Mouse (Mus musculus): ENCODE measurements around the gene Hs3st3b1.

Hs3st3b1 gene

GRCm38 (mm10) chr11:63921044-63921951 is 792 bp downstream of the Hs3st3b1 start:
- DNase-seq = no peak

DNA sequence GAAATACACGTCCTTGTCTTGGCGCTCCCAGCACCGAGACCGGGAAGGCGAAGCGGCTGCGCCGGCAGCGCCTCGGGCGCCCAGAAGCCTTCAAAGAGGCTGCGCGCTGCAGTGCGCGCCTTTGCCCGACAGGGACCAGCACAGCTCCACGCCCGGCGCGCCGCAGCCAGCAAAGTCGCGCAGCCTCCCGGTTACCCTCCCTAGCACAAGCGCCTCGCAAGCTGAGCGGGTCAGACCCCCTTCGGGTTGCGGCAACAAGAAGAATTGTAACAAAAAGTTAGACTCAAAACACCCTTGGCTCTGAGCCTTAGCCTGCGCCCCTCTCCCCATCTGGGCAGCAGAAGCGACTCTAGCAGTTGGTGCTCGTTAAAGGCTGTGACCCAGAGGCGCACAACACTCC is 1.6 kb downstream of the Hs3st3b1 start:
- DNase-seq = peak; percentile 16

- no peak for DNase-seq
Observed at GRCm38 (mm10) chr11:63919211-63920098, 2.6 kb downstream of the Hs3st3b1 start.

DNA sequence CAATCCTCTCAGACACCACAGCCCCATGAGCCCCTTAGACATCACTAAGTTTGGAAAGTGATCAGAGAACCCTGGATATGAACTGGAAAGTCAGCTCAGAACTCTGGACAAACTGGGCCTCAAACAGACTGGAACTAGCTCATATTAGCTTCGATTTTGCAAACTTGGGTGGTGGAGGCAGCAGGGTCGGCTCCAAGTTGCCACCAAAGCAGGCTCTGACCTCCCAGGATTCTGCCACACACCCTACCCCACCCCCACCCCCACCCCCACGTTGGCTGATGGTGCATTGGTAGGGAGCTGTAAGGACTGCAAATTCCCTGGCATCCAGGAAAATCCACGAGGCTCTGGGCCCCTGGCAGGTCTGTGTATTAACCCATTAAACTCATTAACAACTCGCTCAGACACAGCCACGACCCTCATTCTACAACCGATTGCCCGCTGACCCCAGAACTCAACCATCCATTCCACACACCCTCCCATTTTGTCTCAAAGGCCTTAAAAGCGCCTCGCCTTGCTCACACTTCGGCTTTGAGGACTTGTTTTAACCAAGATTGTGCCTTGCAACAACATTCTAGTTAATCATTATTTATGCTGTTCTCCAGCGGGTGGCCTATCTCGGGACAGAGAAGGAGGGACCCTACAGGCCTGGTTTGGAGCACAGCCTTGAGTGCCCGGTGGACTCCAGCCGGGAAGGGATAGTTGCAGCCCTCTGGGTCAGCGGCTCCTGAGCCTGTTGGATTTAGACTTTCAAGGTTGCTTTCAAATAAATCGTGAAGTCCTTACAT is 3.6 kb downstream of the Hs3st3b1 start:
- DNase-seq = no peak

DNA sequence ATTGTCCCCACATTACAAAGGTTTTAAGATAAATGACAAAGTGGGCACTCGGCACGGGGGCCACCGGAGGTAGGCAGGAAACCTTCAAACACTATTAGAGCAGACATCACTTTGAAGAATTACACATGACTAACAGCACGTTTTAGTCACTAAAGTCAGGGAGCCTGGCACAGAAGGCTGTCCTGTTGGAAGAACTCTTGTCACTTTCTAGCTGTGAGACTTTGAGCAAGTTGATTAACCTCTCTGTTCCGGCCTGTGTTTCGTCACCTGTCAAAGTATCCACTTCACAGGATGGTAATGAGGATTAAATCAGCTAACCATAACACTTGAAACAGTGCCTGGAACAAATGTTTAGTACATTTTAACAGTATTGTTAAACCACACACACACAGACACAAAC is 4.5 kb downstream of the Hs3st3b1 start:
- DNase-seq = no peak

DNA sequence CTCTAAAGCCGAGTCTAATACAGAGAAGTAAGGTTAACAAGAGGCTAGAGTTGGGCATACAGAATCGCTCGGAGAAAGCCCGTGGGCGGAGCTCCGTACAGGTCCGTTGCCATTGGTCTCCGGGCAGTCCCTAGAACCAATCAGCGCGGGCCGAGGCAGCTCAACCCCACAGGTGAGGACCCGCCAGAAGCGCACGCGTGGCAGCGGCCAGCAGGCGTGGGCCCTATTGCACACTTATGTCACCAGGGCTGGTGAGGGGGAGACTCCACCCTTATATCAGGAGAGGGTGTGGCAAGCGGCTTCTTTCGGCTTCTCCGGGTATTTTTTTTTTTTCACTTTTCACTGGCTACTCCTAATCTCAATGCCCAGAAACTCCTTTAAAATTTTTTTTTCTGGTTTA is 7.7 kb downstream of the Hs3st3b1 start:
- DNase-seq = peak; percentile 10

DNA sequence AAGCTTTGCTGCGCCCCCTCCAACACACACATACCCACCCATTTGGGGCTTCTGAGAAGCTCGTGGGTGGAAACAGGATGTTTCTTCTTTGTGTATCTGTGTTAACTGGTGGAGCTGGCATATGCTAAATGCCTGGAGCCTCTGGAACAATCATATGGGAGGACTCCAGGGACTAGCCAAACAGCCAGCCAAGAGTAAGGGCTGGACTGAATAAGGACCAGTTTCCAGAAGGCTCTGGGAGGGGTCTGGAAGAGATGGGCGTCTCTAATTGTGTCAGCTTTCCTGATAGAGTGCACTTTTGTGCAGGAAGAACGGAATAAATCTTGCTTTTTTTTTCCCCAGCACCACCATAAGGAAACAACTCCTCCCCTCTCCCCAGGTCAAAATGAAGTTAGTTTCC is 8.2 kb downstream of the Hs3st3b1 start:
- DNase-seq = no peak

GRCm38 (mm10) chr11:63911001-63911400 is 11.1 kb downstream of the Hs3st3b1 start:
- DNase-seq = no peak

- no peak for DNase-seq
Observed at GRCm38 (mm10) chr11:63909961-63910360, 12.1 kb downstream of the Hs3st3b1 start.

DNA sequence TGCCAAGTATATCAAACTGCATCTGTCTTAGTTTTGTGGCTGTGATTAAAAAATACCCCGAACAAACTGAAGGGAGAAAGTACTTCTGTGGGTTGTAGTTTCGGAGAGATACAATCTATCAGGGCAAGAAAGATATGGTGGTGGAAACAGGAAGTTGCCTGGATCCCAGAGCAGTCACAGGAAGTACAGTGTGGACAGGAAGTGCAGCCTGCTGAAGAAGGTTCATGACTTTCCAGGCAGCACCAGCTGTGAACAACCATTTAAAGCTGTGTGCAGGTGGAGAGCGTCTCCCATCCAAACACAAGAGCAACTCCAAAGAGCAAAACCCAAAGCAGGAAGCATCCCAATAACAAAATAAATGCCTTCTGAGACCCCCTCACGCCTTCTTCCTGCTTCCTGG is 13.6 kb downstream of the Hs3st3b1 start:
- no peak for DNase-seq

DNA sequence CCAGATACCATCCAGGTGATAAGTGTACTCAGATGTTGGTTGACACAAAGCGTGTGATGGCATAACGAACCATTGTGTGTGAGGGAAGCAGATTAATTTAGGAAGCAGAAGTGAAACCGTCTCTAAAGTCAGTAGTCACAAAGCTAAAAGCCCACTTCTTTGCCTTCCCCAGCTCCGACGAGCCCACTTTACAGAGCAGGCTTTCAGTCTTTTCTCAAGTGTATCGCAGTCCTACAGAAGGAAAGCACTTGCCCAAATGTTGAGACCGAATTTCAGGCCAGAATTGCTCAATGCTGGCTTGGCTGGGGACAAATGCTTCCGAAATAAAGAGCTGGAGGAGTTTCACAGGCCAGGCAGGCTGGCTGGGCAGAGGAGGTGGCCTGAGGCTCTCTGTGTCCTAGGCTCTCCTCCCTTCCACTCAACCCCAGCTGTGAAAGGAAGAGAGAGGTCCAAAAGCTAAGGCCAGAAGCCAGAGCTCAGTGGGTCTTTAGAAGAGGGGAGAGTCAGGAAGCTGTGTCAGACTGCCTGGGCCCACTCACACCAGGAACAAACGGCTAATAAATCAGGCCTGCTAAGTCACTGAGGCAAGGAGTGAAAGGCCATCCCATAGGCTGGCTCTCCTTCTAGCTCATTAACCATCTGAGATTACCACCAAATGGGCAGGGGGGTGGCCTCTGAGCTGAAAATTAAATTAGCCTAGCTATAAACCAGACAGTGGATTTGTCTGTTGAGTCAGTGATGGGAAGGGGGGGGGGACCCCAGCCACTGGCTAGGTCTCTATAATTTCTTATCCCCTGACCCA is 15.3 kb downstream of the Hs3st3b1 start:
- DNase-seq = no peak

DNA sequence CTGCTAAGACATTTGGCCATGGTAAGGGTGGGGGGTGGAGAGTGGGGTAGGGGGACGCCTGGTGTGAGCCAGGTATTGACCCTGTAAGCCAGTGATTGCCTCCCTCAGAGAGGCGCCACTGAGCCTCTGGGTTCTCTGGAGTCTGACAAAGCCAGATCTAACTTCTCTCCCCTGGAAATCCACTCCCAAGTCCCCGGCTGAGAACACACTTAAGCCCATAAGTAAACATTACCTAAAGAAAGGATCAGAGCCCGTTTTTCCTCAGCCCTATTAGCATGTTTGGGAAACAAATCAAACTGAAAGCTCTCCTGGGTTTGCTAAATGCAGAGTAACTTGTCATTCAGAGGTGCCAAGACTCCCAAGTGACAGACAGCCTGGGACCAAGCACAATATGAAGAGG is 17.3 kb downstream of the Hs3st3b1 start:
- DNase-seq = no peak

- DNase-seq = no peak
Observed at GRCm38 (mm10) chr11:63898509-63899168, 23.5 kb downstream of the Hs3st3b1 start.

- no peak for DNase-seq
Observed at GRCm38 (mm10) chr11:63897856-63898508, 24.1 kb downstream of the Hs3st3b1 start.

DNA sequence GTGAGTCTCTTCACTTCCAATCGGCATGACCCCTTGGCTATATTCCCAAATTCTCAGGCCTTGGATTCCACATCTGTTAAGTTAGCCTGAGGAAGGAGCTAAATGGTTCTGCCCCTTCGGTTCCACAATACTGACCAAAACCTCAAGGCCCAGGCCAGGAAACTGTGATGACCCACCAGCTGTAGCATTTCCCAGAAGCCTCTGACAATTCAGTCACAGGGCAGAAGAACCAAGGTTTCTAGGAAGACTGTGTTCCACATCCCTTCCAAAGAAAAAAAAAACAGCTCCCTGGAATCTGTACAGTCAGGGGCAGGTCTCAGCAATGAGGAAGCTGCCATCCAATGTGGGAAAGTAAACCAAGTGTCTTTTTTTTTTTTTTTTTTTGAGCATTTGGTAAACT is 25.1 kb downstream of the Hs3st3b1 start:
- DNase-seq = no peak

DNA sequence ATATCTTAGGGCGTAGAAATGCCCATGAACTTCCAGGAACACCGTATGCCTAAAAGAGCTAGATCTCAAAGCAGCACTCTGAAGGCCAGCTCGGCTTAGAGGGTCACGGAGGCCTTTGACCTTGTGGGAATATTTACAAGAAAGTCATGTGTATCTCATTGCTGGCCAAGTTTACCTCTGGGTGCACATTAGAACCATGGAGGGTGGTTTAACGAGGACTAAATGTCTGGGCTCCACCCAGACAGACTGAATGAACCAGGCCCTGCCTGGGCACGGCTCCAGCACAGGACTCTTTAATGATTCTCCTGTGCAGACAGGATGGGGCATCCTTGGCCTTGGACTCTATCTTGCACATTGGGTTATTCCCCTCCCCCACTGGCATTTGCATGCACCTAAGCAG is 27.9 kb downstream of the Hs3st3b1 start:
- DNase-seq = no peak

DNA sequence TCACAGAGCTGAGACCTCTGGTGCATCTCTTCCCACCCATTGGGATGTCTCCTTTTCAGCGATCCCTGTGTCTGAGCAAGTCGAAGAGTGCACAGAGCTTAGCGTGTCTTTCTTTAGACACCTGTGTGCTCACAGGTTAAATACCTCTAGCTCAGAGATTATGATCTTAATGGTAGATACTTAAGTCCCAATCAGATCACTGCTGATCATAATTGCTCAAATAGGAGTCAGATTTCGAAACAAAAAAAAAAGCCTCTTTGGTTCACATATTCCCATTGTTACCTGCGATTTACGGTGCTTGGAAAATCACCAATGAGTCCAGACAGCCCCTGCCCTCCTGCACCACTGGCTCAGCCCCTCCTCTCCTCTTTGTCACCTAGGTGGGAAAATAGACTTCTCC is 28.5 kb downstream of the Hs3st3b1 start:
- DNase-seq = no peak

DNA sequence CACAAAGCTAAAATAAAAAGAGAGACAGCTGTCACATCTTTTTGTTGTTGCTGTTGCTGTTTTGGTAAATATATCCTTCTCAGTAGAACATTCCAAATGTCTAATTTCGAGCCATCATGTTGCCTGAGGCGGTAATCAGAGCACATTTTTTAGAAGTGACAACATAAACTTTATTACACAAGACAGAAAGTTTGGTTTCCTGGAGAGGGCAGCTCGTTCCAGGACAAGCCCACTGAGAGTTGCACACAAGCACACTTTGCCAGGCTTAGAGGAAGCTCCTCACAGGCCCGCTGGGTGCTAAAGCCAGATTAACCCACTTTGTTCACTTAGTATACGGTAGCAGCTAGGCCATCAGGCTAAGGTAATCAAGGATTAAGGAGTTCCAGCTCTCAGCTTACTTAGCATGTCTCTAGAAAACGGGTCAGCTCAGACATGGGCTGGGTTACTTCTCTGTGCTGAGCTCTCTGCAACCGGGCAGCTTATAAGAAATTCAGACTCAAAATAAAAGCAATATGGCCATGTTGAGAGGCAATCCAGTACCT is 30.5 kb downstream of the Hs3st3b1 start:
- no peak for DNase-seq

- DNase-seq = no peak
Observed at GRCm38 (mm10) chr11:63883385-63883784, 38.7 kb downstream of the Hs3st3b1 start.

GRCm38 (mm10) chr11:63880296-63880695 is 41.8 kb downstream of the Hs3st3b1 start:
- no peak for DNase-seq

DNA sequence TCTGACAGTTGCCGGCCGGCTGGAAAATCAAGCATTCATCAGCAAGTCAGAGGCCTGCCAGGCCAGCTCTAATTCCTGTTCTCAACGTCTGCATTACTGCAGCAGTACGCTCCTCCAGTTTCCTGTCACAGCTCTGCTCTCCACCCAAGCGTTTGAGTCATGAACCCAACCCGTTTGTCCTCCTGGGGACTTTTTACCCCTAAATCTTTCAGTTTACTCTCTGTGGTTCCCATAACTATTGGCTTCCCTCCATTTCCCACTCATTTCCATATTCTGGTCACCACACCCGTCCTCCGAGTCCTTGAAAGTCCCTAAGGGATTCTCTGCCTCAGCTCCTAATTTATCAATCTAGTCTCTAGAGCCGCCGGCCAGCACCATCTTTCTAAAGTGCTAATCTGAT is 42.8 kb downstream of the Hs3st3b1 start:
- no peak for DNase-seq
